Mouse (Mus musculus) kidney, postnatal 0 days (tissue): Measurements from ENCODE around the gene Cadm4. TPM values are rescaled to one million over a fixed set of nuclear protein-coding genes. Genes with fewer than 3 reads are reported as not detected.

Experiments used
- ATAC-seq: fragments of 200-750 bp; cut with Nextera tagmentation; replicated peaks from 2 replicates; pipeline ENCODE4 v1.8.0; 2017; ENCODE audit warnings: low read depth, moderate number of reproducible peaks, moderate TSS enrichment, moderate library complexity; ENCODE audit not compliant: low FRiP score
- DNase-seq: peaks from one replicate; pipeline ENCODE4 v3.0.0-alpha.2; 2016; ENCODE audit warnings: low spot score
- H3K27ac ChIP-seq: fragments of 300-500 bp; sonication (generic); 2 replicates; pipeline ENCODE4 v1.5.1; 2014; ENCODE audit warnings: mild to moderate bottlenecking
- H3K27me3 ChIP-seq: fragments of 300-500 bp; sonication (generic); 2 replicates; pipeline ENCODE4 v1.6.1; 2014; ENCODE audit warnings: low read length, mixed read lengths; ENCODE audit not compliant: insufficient read depth
- H3K36me3 ChIP-seq: fragments of 300-500 bp; sonication (generic); 2 replicates; pipeline ENCODE4 v1.6.1; 2014; ENCODE audit warnings: low read length, mixed read lengths; ENCODE audit not compliant: insufficient read depth
- H3K4me1 ChIP-seq: fragments of 300-500 bp; sonication (generic); replicated peaks from 2 replicates; pipeline ENCODE4 v1.6.1; 2014; ENCODE audit warnings: antibody characterized with exemption, low read length, mixed read lengths; ENCODE audit not compliant: insufficient read depth
- H3K4me2 ChIP-seq: fragments of 300-500 bp; sonication (generic); 2 replicates; pipeline ENCODE4 v1.6.1; 2014; ENCODE audit warnings: mild to moderate bottlenecking, low read length, moderate library complexity, mixed read lengths
- H3K4me3 ChIP-seq: fragments of 300-500 bp; sonication (generic); replicated peaks from 2 replicates; pipeline ENCODE4 v1.5.1; 2014; ENCODE audit warnings: low read depth, low read length
- H3K9ac ChIP-seq: fragments of 300-500 bp; sonication (generic); 2 replicates; pipeline ENCODE4 v1.6.1; 2014; ENCODE audit warnings: low read depth, low read length
- H3K9me3 ChIP-seq: fragments of 300-500 bp; sonication (generic); replicated peaks from 2 replicates; pipeline ENCODE4 v1.6.1; 2016; ENCODE audit warnings: low read length, inconsistent platforms, mixed read lengths
- CTCF ChIP-seq: IDR thresholded peaks from 2 replicates; pipeline ENCODE4 v1.5.1; 2016; ENCODE audit warnings: antibody characterized with exemption, low read depth, mild to moderate bottlenecking, moderate library complexity
- WGBS: fragments of 180-500 bp; shearing (Covaris S2); extraction: QIAGEN DNeasy Blood & Tissue Kit; methylation state at CpG from one replicate; pipeline ENCODE4 v1.1.7; 2014; 5-methylcytosine and 5-hydroxymethylcytosine counted together
- polyA plus RNA-seq: library from polyadenylated mRNA; unstranded; fragments of >200 nt; fragmentation: Nextera tagmentation; extraction: Ambion mirVana; gene quantifications from 2 replicates; pipeline ENCODE4 v1.2.1, GENCODE M21; 2015

The Cadm4 gene
- polyA plus RNA-seq, 1 experiment from 2014 or later = 7.1 TPM

DNA sequence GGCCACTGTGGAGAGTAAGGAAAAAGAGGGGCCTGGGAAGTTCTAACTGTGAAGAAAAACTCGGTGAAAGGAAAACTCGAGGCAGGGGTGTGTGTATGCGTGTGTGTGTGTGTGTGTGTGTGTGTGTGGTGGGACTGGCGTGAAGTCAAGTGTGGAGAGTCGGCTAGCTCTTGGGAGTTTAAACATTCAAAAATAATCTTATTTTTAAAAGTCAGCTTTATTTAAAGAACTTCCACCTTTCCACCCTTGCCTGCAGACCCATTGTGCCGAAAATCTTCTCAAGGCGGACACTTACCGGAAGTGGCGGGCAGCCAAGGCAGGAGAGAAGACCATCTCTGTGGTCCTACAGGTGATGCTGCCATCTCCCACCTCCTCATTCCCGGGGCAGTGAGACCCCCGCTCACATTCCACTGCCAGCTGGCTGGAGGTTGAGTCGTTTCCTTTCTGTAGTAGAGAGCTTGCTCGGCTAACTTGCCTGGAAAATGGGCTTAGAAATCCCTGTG, 65.8 kb downstream of the Cadm4 start:
- Histone ChIP-seq H3K27ac (peak overlapping the region; percentile 71; the same call in 1 of the 2 replicates), H3K36me3 (peaks cover 20% of the 10 kb centered on the region), H3K9me3 (no peaks in the 10 kb centered on the region), H3K27me3 (no peaks in the 10 kb centered on the region), H3K4me2 (peak overlapping the region; percentile 74), H3K4me3 (peak overlapping the region; percentile 85), H3K4me1 (peaks cover 7% of the 10 kb centered on the region), H3K9ac (peak overlapping the region; percentile 86)
- 19% methylated on average over 13 of the region's 13 CpGs for WGBS
- TF ChIP-seq CTCF = no peak
- DNase-seq (no peak), ATAC-seq (no peak)

DNA sequence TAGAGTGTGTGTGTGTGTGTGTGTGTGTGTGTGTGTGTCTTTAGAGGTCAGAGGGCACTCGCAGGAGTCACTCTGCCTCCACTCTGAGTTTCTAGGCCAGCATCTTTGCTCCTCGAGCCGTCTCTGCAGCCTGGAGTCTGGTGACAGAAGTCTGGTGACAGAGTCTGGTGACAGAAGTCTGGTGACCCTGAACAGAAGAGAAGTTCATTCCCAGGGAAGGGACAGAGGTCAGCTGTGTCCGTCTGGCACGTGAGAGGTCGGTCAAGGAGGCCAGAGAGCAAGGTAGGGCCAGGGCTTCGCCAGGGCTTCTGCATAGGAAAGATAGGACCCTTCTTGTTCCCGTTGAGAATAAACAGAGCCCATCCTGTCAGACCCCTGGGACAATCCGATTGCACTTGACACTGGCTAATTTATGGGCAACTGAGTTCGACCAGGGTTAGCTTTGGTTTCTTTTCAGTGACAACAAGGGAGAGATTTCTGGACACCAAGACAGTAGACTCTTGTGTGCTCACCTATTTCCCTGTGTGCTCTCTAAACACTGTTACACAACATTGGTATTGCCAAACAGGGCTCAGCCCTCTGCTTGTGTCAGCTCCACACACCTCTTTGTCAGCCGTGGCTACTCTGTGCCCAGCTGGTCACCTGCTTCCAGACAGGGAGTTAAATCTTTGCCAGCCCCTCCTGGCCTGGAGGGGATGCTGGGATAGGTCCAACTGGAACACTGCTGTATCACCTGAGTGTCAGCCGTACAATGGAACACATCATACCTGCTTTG, 70.3 kb downstream of the Cadm4 start:
- no peak overlapping the region for H3K4me2 ChIP-seq
- H3K27ac ChIP-seq = no peak overlapping the region
- no peak overlapping the region for H3K4me3 ChIP-seq
- TF ChIP-seq CTCF = no peak
- peaks cover 28% of the 10 kb centered on the region for H3K36me3 ChIP-seq
- no peaks in the 10 kb centered on the region for H3K9me3 ChIP-seq
- no peak for DNase-seq
- H3K4me1 ChIP-seq = peaks cover 7% of the 10 kb centered on the region; the same call in 1 of the 2 replicates
- H3K27me3 ChIP-seq = no peaks in the 10 kb centered on the region
- ATAC-seq = 0 out of 2 replicates have a peak, but pooled peaks have one; percentile 23
- no peak overlapping the region for H3K9ac ChIP-seq
- 70% methylated on average over 12 of the region's 12 CpGs for WGBS

Other genes starting within 250 kb of the Cadm4 start
- 2.2 and 2.5 TPM in 2 replicates for gene Zfp109, start 244.5 kb upstream of the Cadm4 start, polyA plus RNA-seq
- 3.2 and 3.3 TPM in 2 replicates for gene Zfp108, start 227.2 kb upstream of the Cadm4 start, polyA plus RNA-seq
- gene Zfp93, start 211.6 kb upstream of the Cadm4 start, polyA plus RNA-seq = 7.5 and 8.9 TPM in 2 replicates
- gene Zfp61, start 180.8 kb upstream of the Cadm4 start, polyA plus RNA-seq = 22.9 and 24.6 TPM in 2 replicates
- gene Zfp94, start 165.4 kb upstream of the Cadm4 start, polyA plus RNA-seq = 9.8 and 10.0 TPM in 2 replicates
- 0.27 and 0.45 TPM in 2 replicates for gene Tescl, start 148.1 kb upstream of the Cadm4 start, polyA plus RNA-seq
- not detected in 2 replicates for gene Lypd5, start 132.8 kb upstream of the Cadm4 start, polyA plus RNA-seq
- gene Kcnn4, start 111.8 kb upstream of the Cadm4 start, polyA plus RNA-seq = 8.0 and 9.6 TPM in 2 replicates
- 20.6 and 20.8 TPM in 2 replicates for gene Smg9, start 82.4 kb upstream of the Cadm4 start, polyA plus RNA-seq
- gene Irgc1, start 29.7 kb upstream of the Cadm4 start, polyA plus RNA-seq = not detected in 2 replicates
- gene Plaur, start 19.5 kb upstream of the Cadm4 start, polyA plus RNA-seq = 11.5 and 15.9 TPM in 2 replicates
- 40.2 and 41.4 TPM in 2 replicates for gene Zfp428, start 25.0 kb downstream of the Cadm4 start, polyA plus RNA-seq
- gene AC161166.1, start 30.4 kb downstream of the Cadm4 start, polyA plus RNA-seq = 0.06 and 0.12 TPM in 2 replicates
- 5.4 and 6.0 TPM in 2 replicates for gene Irgq, start 48.7 kb downstream of the Cadm4 start, polyA plus RNA-seq
- gene Pinlyp, start 64.1 kb downstream of the Cadm4 start, polyA plus RNA-seq = 0.50 and 0.55 TPM in 2 replicates
- 58.4 and 63.6 TPM in 2 replicates for gene Xrcc1, start 64.3 kb downstream of the Cadm4 start, polyA plus RNA-seq
- 43.7 and 43.8 TPM in 2 replicates for gene Ethe1, start 105.5 kb downstream of the Cadm4 start, polyA plus RNA-seq
- 4.0 and 4.3 TPM in 2 replicates for gene Zfp575, start 105.6 kb downstream of the Cadm4 start, polyA plus RNA-seq
- 0.11 and 0.20 TPM in 2 replicates for gene Phldb3, start 128.7 kb downstream of the Cadm4 start, polyA plus RNA-seq
- gene Lypd3, start 154.5 kb downstream of the Cadm4 start, polyA plus RNA-seq = 0.68 and 0.88 TPM in 2 replicates
- not detected in 2 replicates for gene Tex101, start 194.7 kb downstream of the Cadm4 start, polyA plus RNA-seq
- not detected in 2 replicates for gene BC049730, start 227.2 kb downstream of the Cadm4 start, polyA plus RNA-seq
- gene Gm4763, start 244.9 kb downstream of the Cadm4 start, polyA plus RNA-seq = not detected in 2 replicates